ENCODE assay signal across 9 mouse cellular contexts in genomic region chr4:132823614-132824366, GRCm38 (mm10). TPM values are rescaled to one million over a fixed set of nuclear protein-coding genes. Genes with fewer than 3 reads are reported as not detected.
DNase-seq lines count a peak whose midpoint lies in the region; ATAC-seq and TF ChIP-seq lines count a peak whose summit lies in the region.
"Had no signal": no experiment of that assay in that cellular context is flagged by ENCODE, and none has a peak within 500 bp of the region (broad histone marks: within the 10 kb centered on the region; RNA-seq: fewer than 3 reads in every experiment).

No protein-coding gene starts in this region.

- no peak for TF ChIP-seq POLR2A in CH12.LX (IDR thresholded peaks at IDR 0.05; ENCODE audit: low read depth, low read length)

- WGBS in liver, postnatal 0 days (ENCODE audit: insufficient replicate concordance) = 52% methylated on average over 8 of the region's 8 CpGs

- H3K27ac ChIP-seq in CH12.LX (ENCODE audit: insufficient read depth, low read depth) = no peak overlapping the region
- no peak overlapping the region for H3K27ac ChIP-seq in liver, postnatal 0 days (ENCODE audit: low read depth)
- H3K27ac ChIP-seq: limb, embryonic 13.5 days had no signal

- no peak for TF ChIP-seq EP300 in CH12.LX (IDR thresholded peaks at IDR 0.05; ENCODE audit: low read length)
- no peak for TF ChIP-seq EP300 in liver, postnatal 0 days (IDR thresholded peaks at IDR 0.05; ENCODE audit: low read depth)

- DNase-seq in 3T3-L1 (ENCODE audit: low read depth, low spot score) (peak; percentile 77), CH12.LX (ENCODE audit: extremely low read depth) (peak; percentile 86)
- peak; percentile 80 for DNase-seq in c-Kit-positive CD71-positive TER-119-positive erythroid progenitor cells, embryonic 14.5 days (ENCODE audit: low spot score)
- peak; percentile 73 to 77 for DNase-seq in kidney, postnatal 25 days
- DNase-seq in liver, postnatal 0 days = peak; percentile 89
- peak; percentile 73 to 75 for DNase-seq in right cerebral cortex, adult 2 months (ENCODE audit: low spot score in 2 of 2)
- peak; percentile 56 for DNase-seq in urinary bladder, postnatal 25 days (ENCODE audit: low spot score)

- no peaks in the 10 kb centered on the region for H3K27me3 ChIP-seq in CH12.LX (replicated peaks)
- H3K27me3 ChIP-seq in liver, postnatal 0 days (ENCODE audit: insufficient read depth, low read length) = no peaks in the 10 kb centered on the region
- H3K27me3 ChIP-seq: limb, embryonic 13.5 days had no signal

- no peak overlapping the region for H3K4me3 ChIP-seq in CH12.LX (replicated peaks in 1 of 3; ENCODE audit: low read depth in 2 of 3, low read length in 2 of 3, poor library complexity in 1 of 3)
- H3K4me3 ChIP-seq in liver, postnatal 0 days (ENCODE audit: low read depth, low read length) = no peak overlapping the region
- H3K4me3 ChIP-seq: limb, embryonic 13.5 days had no signal

- in situ Hi-C loops in CH12.LX (cut with MboI; ENCODE audit: low pct_ligation_motif_present, low pct_unique_long_range_greater_than_20kb, low sequenced_read_pairs) = no loop called here

- no peak overlapping the region for H3K4me2 ChIP-seq in CH12.LX (ENCODE audit: insufficient read depth, low read depth, poor library complexity, severe bottlenecking)
- H3K4me2 ChIP-seq in liver, postnatal 0 days (ENCODE audit: low read depth, low read length) = no peak overlapping the region
- H3K4me2 ChIP-seq: limb, embryonic 13.5 days had no signal

- TF ChIP-seq CTCF in CH12.LX (conservative IDR thresholded peaks at IDR 0.05 in 1 of 2, IDR thresholded peaks at IDR 0.05 in 1 of 2; ENCODE audit: low read depth in 2 of 2, low read length in 2 of 2) = peak; percentile 96 to 98
- TF ChIP-seq CTCF in liver, postnatal 0 days (IDR thresholded peaks at IDR 0.05; ENCODE audit: low read depth) = peak; percentile 96

- peaks cover 0 to 27% of the 10 kb centered on the region in 2 experiments; a peak in 2 of 4 replicates for H3K4me1 ChIP-seq in CH12.LX (ENCODE audit: control insufficient read depth in 1 of 2, insufficient read depth in 2 of 2)
- H3K4me1 ChIP-seq in liver, postnatal 0 days (ENCODE audit: insufficient read depth) = no peaks in the 10 kb centered on the region
- H3K4me1 ChIP-seq: limb, embryonic 13.5 days had no signal

- peak; percentile 99 for TF ChIP-seq RAD21 in CH12.LX (IDR thresholded peaks at IDR 0.05; ENCODE audit: low read depth, low read length)

- peaks cover 32 to 44% of the 10 kb centered on the region in 2 experiments for H3K36me3 ChIP-seq in CH12.LX (replicated peaks in 1 of 2; ENCODE audit: control insufficient read depth in 1 of 2, insufficient read depth in 1 of 2, low read length in 1 of 2)
- peaks cover 22% of the 10 kb centered on the region for H3K36me3 ChIP-seq in liver, postnatal 0 days (replicated peaks; ENCODE audit: insufficient read depth, low read length)

- dilution Hi-C loops in CH12.LX (cut with MboI; ENCODE audit: extremely low pct_ligation_motif_present, extremely low pct_unique_long_range_greater_than_20kb, low sequenced_read_pairs) = no loop called here

- no peaks in the 10 kb centered on the region for H3K79me2 ChIP-seq in CH12.LX (replicated peaks; ENCODE audit: control insufficient read depth, extremely low read depth, insufficient read depth, poor library complexity, severe bottlenecking)

- ATAC-seq in granulocyte monocyte progenitor cell, adult 5-6 weeks (replicated peaks; ENCODE audit: poor library complexity, severe bottlenecking) = peak; percentile 89
- peak; percentile 83 for ATAC-seq in liver, postnatal 0 days

- no peak overlapping the region for H3K9ac ChIP-seq in CH12.LX (ENCODE audit: insufficient read depth, low read depth)
- H3K9ac ChIP-seq in liver, postnatal 0 days (replicated peaks) = no peak overlapping the region
- H3K9ac ChIP-seq: limb, embryonic 13.5 days had no signal

- H3K9me3 ChIP-seq in CH12.LX (replicated peaks; ENCODE audit: low read length) = no peaks in the 10 kb centered on the region
- H3K9me3 ChIP-seq in liver, postnatal 0 days (ENCODE audit: low read length) = no peaks in the 10 kb centered on the region

TF ChIP-seq in CH12.LX, 34 proteins besides CTCF, POLR2A, EP300 and RAD21 (continues in another document):
- TF ChIP-seq MAZ (IDR thresholded peaks at IDR 0.05; ENCODE audit: low read depth, low read length) = 0 out of 2 replicates have a peak, but pooled peaks have one; percentile 47
- no peak for TF ChIP-seq ETS1 (conservative IDR thresholded peaks at IDR 0.05; ENCODE audit: low read depth, low read length)
- peak; percentile 44; the same call in 1 of the 2 replicates for TF ChIP-seq CHD2 (IDR thresholded peaks at IDR 0.05; ENCODE audit: low read length)
- TF ChIP-seq GABPA (IDR thresholded peaks at IDR 0.05; ENCODE audit: insufficient replicate concordance, low read depth, low read length) = no peak
- TF ChIP-seq JUND (conservative IDR thresholded peaks at IDR 0.05; ENCODE audit: low read depth, low read length) = 0 out of 2 replicates have a peak, but pooled peaks have one; percentile 6
- peak; percentile 97 for TF ChIP-seq SMC3 (IDR thresholded peaks at IDR 0.05; ENCODE audit: low read depth, low read length)
- TF ChIP-seq RCOR1 (conservative IDR thresholded peaks at IDR 0.05; ENCODE audit: low read depth, low read length) = no peak
- peak; percentile 86 for TF ChIP-seq ZNF384 (IDR thresholded peaks at IDR 0.05; ENCODE audit: low read depth, low read length)
- TF ChIP-seq ZC3H11A (IDR thresholded peaks at IDR 0.05; ENCODE audit: low read depth, low read length) = peak; percentile 96
- TF ChIP-seq NELFE (IDR thresholded peaks at IDR 0.05; ENCODE audit: low read depth, low read length) = peak; percentile 51; the same call in 1 of the 2 replicates
- TF ChIP-seq BHLHE40 (IDR thresholded peaks at IDR 0.05; ENCODE audit: low read depth, low read length) = peak; percentile 27; the same call in 1 of the 2 replicates
- no peak; the same call in 1 of the 2 replicates for TF ChIP-seq HCFC1 (IDR thresholded peaks at IDR 0.05; ENCODE audit: low read depth, low read length)
- TF ChIP-seq IRF4 (IDR thresholded peaks at IDR 0.05; ENCODE audit: low read depth, low read length) = peak; percentile 29
- TF ChIP-seq MXI1 (IDR thresholded peaks at IDR 0.05; ENCODE audit: low read depth, low read length) = peak; percentile 66; the same call in 1 of the 2 replicates
- TF ChIP-seq ZMIZ1 (IDR thresholded peaks at IDR 0.05; ENCODE audit: low read depth, low read length) = 0 out of 2 replicates have a peak, but pooled peaks have one; percentile 18
- 0 out of 2 replicates have a peak, but pooled peaks have one; percentile 8 for TF ChIP-seq NRF1 (IDR thresholded peaks at IDR 0.05; ENCODE audit: low read depth, low read length)
- TF ChIP-seq POLR2AphosphoS2 (IDR thresholded peaks at IDR 0.05; ENCODE audit: low read depth, low read length) = no peak
- TF ChIP-seq USF2 (conservative IDR thresholded peaks at IDR 0.05; ENCODE audit: low read depth, low read length) = no peak
- peak; percentile 42; the same call in 1 of the 2 replicates for TF ChIP-seq MYC (IDR thresholded peaks at IDR 0.05; ENCODE audit: low read depth, low read length)
- peak; percentile 69 for TF ChIP-seq SIN3A (IDR thresholded peaks at IDR 0.05; ENCODE audit: low read length)
- no peak for TF ChIP-seq E2F4 (IDR thresholded peaks at IDR 0.05; ENCODE audit: insufficient replicate concordance, low read depth, low read length)
- no peak; the same call in 1 of the 2 replicates for TF ChIP-seq MAFK (IDR thresholded peaks at IDR 0.05; ENCODE audit: insufficient replicate concordance, low read length)
- no peak for TF ChIP-seq PAX5 (IDR thresholded peaks at IDR 0.05; ENCODE audit: low read length)
- no peak for TF ChIP-seq CHD1 (IDR thresholded peaks at IDR 0.05; ENCODE audit: low read depth, low read length)
- TF ChIP-seq MEF2A (IDR thresholded peaks at IDR 0.05; ENCODE audit: borderline replicate concordance, low read depth, low read length) = peak; percentile 13
- TF ChIP-seq TCF12 (IDR thresholded peaks at IDR 0.05; ENCODE audit: low read depth, low read length) = no peak
- no peak for TF ChIP-seq ELF1 (IDR thresholded peaks at IDR 0.05; ENCODE audit: low read depth, low read length)
- TF ChIP-seq MAX (IDR thresholded peaks at IDR 0.05; ENCODE audit: low read length) = peak; percentile 53; the same call in 1 of the 2 replicates
- TF ChIP-seq UBTF (IDR thresholded peaks at IDR 0.05; ENCODE audit: low read depth, low read length) = no peak
- no peak for TF ChIP-seq TBP (conservative IDR thresholded peaks at IDR 0.05; ENCODE audit: low read depth, low read length)
- TF ChIP-seq ZKSCAN1 (IDR thresholded peaks at IDR 0.05; ENCODE audit: borderline replicate concordance, low read depth, low read length) = no peak
- no peak for TF ChIP-seq USF1 (IDR thresholded peaks at IDR 0.05; ENCODE audit: low read depth, low read length)
- no peak for TF ChIP-seq JUN (IDR thresholded peaks at IDR 0.05; ENCODE audit: insufficient read depth, low read depth, low read length)

RNA-seq across cellular contexts. Expression of gene Ppp1r8, which starts 19.2 kb away (rescaled TPM):
- total RNA-seq in CH12.LX (2012; rRNA removed) (89.0 and 105 TPM in 2 replicates), CH12.LX (2014; rRNA removed) (141 and 153 TPM in 2 replicates)
- polyA plus RNA-seq in CH12.LX (2012; ENCODE audit: insufficient read length, low read depth) = 107 and 113 TPM in 2 replicates
- total RNA-seq in granulocyte monocyte progenitor cell, adult 5-6 weeks (2014; fragmentation: Nextera tagmentation) = 59.6 and 70.9 TPM in 2 replicates
- total RNA-seq in granulocyte monocyte progenitor cell, adult 5-6 weeks (2017) = 67.6 and 85.2 TPM in 2 replicates
- polyA plus RNA-seq in liver, postnatal 0 days (2015; fragmentation: Nextera tagmentation; extraction: Ambion mirVana) = 11.1 and 11.9 TPM in 2 replicates

RNA-seq across cellular contexts. Expression of gene Themis2, which starts 27.6 kb away (rescaled TPM):
- total RNA-seq in CH12.LX (2012; rRNA removed) = 14.2 and 17.1 TPM in 2 replicates
- total RNA-seq in CH12.LX (2014; rRNA removed) = 9.3 and 10.2 TPM in 2 replicates
- polyA plus RNA-seq in CH12.LX (2012; ENCODE audit: insufficient read length, low read depth) = 30.7 and 35.7 TPM in 2 replicates
- 43.6 and 56.7 TPM in 2 replicates for total RNA-seq in granulocyte monocyte progenitor cell, adult 5-6 weeks (2014; fragmentation: Nextera tagmentation)
- total RNA-seq in granulocyte monocyte progenitor cell, adult 5-6 weeks (2017) = 18.4 and 18.7 TPM in 2 replicates
- polyA plus RNA-seq in liver, postnatal 0 days (2015; fragmentation: Nextera tagmentation; extraction: Ambion mirVana) = 3.1 and 3.5 TPM in 2 replicates

RNA-seq across cellular contexts. Expression of gene Rpa2, which starts 55.7 kb away (rescaled TPM):
- 80.2 and 108 TPM in 2 replicates for total RNA-seq in CH12.LX (2012; rRNA removed)
- 142 and 157 TPM in 2 replicates for total RNA-seq in CH12.LX (2014; rRNA removed)
- polyA plus RNA-seq in CH12.LX (2012; ENCODE audit: insufficient read length, low read depth) = 97.9 and 103 TPM in 2 replicates
- total RNA-seq in granulocyte monocyte progenitor cell, adult 5-6 weeks (2014; fragmentation: Nextera tagmentation) = 87.0 and 114 TPM in 2 replicates
- 66.8 and 69.9 TPM in 2 replicates for total RNA-seq in granulocyte monocyte progenitor cell, adult 5-6 weeks (2017)
- 38.6 and 43.0 TPM in 2 replicates for polyA plus RNA-seq in liver, postnatal 0 days (2015; fragmentation: Nextera tagmentation; extraction: Ambion mirVana)
